8 mouse cellular contexts compared by ENCODE assay signal in genomic region chr19:5806051-5806808, GRCm38 (mm10). TPM values are rescaled to one million over a fixed set of nuclear protein-coding genes. Genes with fewer than 3 reads are reported as not detected.
DNase-seq lines count a peak whose midpoint lies in the region; ATAC-seq and TF ChIP-seq lines count a peak whose summit lies in the region.

No protein-coding gene starts in this region.

- H3K9ac ChIP-seq in intestine, embryonic 15.5 days = peak overlapping the region; percentile 24; the same call in 1 of the 2 replicates
- H3K9ac ChIP-seq in liver, embryonic 16.5 days (ENCODE audit: low read depth, low read length) = peak overlapping the region; percentile 40

- peak overlapping the region; percentile 100 for H3K27ac ChIP-seq in intestine, embryonic 15.5 days
- peak overlapping the region; percentile 86 for H3K27ac ChIP-seq in liver, embryonic 16.5 days (ENCODE audit: low read length)
- H3K27ac ChIP-seq in olfactory bulb, adult 2 months (ENCODE audit: insufficient read depth, low read depth, low read length) = peak overlapping the region; percentile 83

- H3K4me1 ChIP-seq in intestine, embryonic 15.5 days (replicated peaks) = peaks cover 66% of the 10 kb centered on the region
- peaks cover 43% of the 10 kb centered on the region for H3K4me1 ChIP-seq in liver, embryonic 16.5 days (ENCODE audit: control insufficient read depth, low read depth, low read length)
- H3K4me1 ChIP-seq in olfactory bulb, adult 2 months (ENCODE audit: control insufficient read depth, insufficient read depth, low read length) = peaks cover 70% of the 10 kb centered on the region

- no peaks in the 10 kb centered on the region for H3K27me3 ChIP-seq in intestine, embryonic 15.5 days (replicated peaks)
- no peaks in the 10 kb centered on the region for H3K27me3 ChIP-seq in liver, embryonic 16.5 days (ENCODE audit: control insufficient read depth, insufficient read depth, low read depth, low read length)

- ATAC-seq in intestine, embryonic 15.5 days = no peak
- ATAC-seq in liver, embryonic 16.5 days (ENCODE audit: low read depth) = no peak
- no peak for ATAC-seq in megakaryocyte progenitor cell, adult 5-6 weeks (replicated peaks; ENCODE audit: poor library complexity)

- peak overlapping the region; percentile 36 for H3K4me2 ChIP-seq in intestine, embryonic 15.5 days (replicated peaks)
- H3K4me2 ChIP-seq in liver, embryonic 16.5 days (ENCODE audit: low read depth, low read length) = peak overlapping the region; percentile 48

- no peaks in the 10 kb centered on the region for H3K36me3 ChIP-seq in intestine, embryonic 15.5 days
- H3K36me3 ChIP-seq in liver, embryonic 16.5 days (ENCODE audit: control insufficient read depth, insufficient read depth) = no peaks in the 10 kb centered on the region

- DNase-seq in A20 (ENCODE audit: low read depth, low spot score) (peak; percentile 60), ZHBTc4 (ENCODE audit: low read depth, low spot score) (peak; percentile 89)
- peak; percentile 73 for DNase-seq in gastrocnemius, postnatal 25 days
- DNase-seq in cerebellum, adult 9-10 months = no peak

- WGBS in intestine, embryonic 15.5 days = 10% methylated on average over 8 of the region's 8 CpGs
- WGBS in liver, embryonic 16.5 days (ENCODE audit: insufficient replicate concordance) = 14% methylated on average over 8 of the region's 8 CpGs
- 3% methylated on average over 8 of the region's 8 CpGs for WGBS in olfactory bulb, adult 2 months

- H3K4me3 ChIP-seq in intestine, embryonic 15.5 days (replicated peaks) = no peak overlapping the region
- peak overlapping the region; percentile 2; the same call in 1 of the 2 replicates for H3K4me3 ChIP-seq in liver, embryonic 16.5 days (ENCODE audit: low read depth, low read length)
- H3K4me3 ChIP-seq in olfactory bulb, adult 2 months (ENCODE audit: insufficient read depth, low read depth, low read length) = no peak overlapping the region

- TF ChIP-seq CTCF in olfactory bulb, adult 2 months (IDR thresholded peaks at IDR 0.05; ENCODE audit: insufficient read depth, low read depth, low read length) = no peak

- no peak for TF ChIP-seq POLR2A in olfactory bulb, adult 2 months (IDR thresholded peaks at IDR 0.05; ENCODE audit: insufficient read depth, low read depth, low read length)

- no peaks in the 10 kb centered on the region for H3K9me3 ChIP-seq in intestine, embryonic 15.5 days
- no peaks in the 10 kb centered on the region for H3K9me3 ChIP-seq in liver, embryonic 16.5 days (replicated peaks; ENCODE audit: control insufficient read depth, low read length)

RNA-seq across cellular contexts. Expression of gene Scyl1, which starts 35.0 kb away (rescaled TPM):
- 10 to 100 TPM; 62.2 to 62.8 TPM for total RNA-seq in gastrocnemius, postnatal 25 days (2021)
- polyA plus RNA-seq in intestine, embryonic 15.5 days (2015; fragmentation: Nextera tagmentation; extraction: Ambion mirVana) = 60.6 and 60.9 TPM in 2 replicates
- polyA plus RNA-seq in liver, embryonic 16.5 days (2015; fragmentation: Nextera tagmentation; extraction: Ambion mirVana) = 19.3 and 21.5 TPM in 2 replicates
- polyA plus RNA-seq in olfactory bulb, adult 2 months (2012; ENCODE audit: insufficient read depth, insufficient read length, low replicate concordance, missing spikeins) = not detected in 2 replicates
- total RNA-seq in megakaryocyte progenitor cell, adult 5-6 weeks (2015) = 15.7 and 19.9 TPM in 2 replicates
- total RNA-seq in megakaryocyte progenitor cell, adult 5-6 weeks (2017) = 23.9 and 28.2 TPM in 2 replicates
